Mouse (Mus musculus): ENCODE results near the gene Tmem240.
"Not testable (repeated sequence)": the region's sequence is repeated elsewhere in the genome, so short reads cannot be mapped to it uniquely, and the experiment has no call there.

Tmem240 gene

GRCm38 (mm10) chr4:155735788-155736187, 1.2 kb downstream of the Tmem240 start:
- no peak for DNase-seq

DNA sequence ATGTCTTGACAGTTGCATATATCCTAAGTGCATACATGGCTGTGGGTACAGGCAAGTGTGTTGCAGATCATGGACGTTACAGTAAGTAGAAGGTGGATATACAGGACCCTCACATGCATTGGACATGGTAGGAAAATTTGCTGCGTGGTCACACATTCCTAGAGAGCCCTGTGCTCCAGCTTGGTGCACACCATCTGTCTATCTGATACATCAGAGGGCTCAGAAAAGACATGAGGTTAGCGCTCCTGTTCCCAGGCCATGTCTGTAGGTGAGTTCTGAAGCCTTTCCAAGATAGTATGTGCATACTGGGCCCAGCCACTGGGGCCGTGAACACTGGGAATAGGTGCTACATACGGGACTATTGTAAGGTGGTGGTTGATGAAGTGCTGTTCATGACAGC, 1.8 kb downstream of the Tmem240 start:
- DNase-seq = no peak

DNA sequence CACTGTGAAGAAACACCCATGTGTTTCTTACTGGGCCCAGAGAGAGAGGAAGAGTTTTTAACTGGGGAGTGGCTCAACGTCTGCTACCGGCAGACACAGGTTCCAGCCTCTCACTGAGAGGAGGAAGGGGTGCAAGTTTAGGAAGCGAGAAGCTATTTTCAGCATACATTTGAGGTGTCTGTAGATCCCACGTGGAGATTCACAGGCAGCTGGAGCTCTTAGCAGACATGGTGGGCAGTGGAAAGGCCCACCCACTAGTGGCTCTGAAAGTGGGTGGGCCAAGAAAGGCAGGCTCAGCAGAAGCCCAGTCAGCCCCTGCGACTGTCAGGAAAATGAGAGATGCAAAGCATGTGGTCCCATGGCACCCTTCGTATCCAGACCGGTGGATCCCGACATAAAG, 3.7 kb downstream of the Tmem240 start:
- no peak for DNase-seq

DNA sequence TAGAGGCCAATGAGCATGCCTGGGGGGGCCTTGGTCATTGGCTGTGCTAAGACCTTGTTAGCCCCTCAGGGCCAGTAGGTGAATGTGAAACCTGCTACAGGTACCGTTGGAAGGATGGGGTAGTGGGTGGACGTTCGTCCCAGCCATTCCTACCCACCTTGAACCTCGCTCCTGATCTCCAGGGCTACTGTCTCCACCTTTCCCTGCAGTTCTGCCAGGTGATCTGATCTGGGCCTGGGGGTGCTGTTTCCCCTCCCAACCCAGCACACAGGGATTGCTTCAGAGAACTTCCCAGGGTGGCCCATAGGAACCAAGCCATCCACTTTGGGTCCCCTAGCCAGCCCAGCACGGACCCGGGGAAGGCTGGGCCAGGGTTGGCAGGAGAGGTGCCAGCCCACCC, 4.6 kb downstream of the Tmem240 start:
- DNase-seq = no peak

- no peak for DNase-seq
These were observed 5.4 kb downstream of the Tmem240 start for GRCm38 (mm10) chr4:155739741-155740636.

- not testable (repeated sequence) for DNase-seq
These were observed 6.1 kb downstream of the Tmem240 start for GRCm38 (mm10) chr4:155740681-155741080.

GRCm38 (mm10) chr4:155742684-155743083, 8.1 kb downstream of the Tmem240 start:
- no peak for DNase-seq

DNA sequence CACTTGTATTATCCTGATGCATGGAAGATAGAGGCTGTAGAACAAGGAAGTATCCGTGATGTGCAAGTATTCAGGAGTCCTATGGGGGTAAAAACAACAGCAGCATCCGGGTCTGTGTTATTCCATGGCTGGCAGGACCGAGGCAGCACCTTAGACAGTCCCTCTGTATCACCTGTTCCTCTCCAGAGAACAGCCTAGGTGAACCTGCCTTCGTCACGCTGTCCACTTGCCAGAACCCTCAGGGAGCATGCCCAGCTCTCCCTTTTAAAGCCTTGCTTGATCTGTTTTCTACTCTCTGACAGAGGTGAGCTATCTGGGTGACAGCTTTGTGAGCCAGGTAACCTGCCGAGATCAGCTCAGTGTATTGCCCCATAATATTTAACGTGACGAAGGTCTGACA, 9.9 kb downstream of the Tmem240 start:
- no peak for DNase-seq

DNA sequence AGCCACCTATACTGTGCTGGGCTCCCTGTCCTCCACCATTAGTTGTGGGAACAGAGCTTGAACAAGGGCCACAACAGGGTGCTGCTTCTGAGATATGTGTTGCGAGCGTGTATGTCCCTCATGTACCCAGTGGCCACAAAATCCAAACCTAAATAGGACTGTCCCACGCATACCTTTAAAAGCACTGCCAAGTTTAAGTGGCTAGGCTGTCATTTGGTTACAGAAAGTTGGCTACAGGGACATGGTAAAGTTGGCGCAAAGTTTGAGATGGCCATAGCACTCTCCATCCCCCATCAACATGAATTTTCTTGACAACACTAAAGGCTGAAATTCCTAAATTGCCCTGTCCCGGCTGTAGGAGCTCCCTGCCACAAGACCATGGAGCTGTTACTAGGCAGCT, 10.5 kb downstream of the Tmem240 start:
- no peak for DNase-seq

DNA sequence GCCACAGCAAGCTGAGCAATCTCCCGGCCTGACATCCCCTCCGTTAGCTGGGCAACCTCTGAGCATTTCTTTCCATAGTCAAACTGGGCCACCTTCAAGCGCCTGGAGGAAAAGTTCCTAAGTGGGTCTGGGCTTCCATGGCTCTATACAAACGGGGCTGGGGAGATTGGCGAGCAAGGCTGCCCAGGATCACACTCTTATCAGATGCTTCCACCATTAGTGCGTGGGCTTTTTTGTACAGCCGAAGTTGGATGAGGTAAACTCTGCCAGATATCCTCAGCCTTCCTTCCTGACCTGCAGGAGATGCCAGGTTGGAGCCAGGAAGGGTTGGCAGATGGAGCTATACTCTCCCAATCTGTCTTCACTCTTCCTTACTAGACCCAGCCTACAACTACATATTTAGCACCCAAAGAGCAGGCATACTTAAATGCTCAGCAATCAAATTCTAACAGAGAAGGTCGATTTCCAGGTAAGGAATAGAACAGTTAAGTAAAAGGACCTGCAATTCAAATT, 11.5 kb downstream of the Tmem240 start:
- no peak for DNase-seq

DNA sequence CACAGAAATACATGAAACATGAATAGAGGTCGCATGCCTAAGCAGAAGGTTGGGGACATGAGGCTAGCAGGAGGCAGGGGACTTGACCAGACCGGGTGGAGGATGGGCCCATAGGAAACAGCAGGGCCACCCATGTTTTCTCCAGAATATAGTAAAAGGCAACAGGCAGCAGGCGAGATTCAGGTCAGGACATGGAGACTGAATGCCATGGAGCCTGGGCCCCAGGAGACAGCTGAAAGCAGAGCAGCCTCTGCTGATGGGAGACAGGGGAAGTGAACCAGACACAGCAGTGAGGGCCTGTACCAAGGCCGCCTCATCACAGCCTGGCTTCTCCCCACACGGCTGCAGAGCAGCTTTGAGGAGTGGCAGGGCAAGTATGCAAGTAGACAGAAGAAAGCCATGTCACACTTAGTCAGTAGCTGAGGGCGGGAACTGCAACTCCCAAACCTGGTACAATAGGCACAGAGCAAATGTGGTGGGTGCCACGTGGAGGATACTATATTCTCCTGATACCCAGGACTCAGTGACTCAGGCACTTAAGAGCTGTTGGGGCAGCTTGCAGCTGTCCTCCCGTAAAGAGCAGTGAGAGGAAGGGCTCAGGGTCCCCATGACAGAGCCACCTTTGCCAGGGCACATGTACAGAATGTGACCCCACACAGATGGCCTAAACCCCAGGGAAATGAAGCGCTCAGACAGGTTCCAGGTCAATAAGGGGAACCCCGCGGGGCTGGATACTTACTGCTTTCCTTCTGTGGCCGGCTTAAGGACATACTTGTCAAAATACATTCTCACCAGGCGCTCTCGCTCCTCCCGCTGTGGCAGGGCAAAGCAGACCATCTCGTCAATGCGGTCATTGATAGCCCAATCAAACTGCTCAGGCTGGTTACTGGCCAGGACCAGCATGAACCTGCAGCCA, 12.2 kb downstream of the Tmem240 start:
- DNase-seq = no peak

DNA sequence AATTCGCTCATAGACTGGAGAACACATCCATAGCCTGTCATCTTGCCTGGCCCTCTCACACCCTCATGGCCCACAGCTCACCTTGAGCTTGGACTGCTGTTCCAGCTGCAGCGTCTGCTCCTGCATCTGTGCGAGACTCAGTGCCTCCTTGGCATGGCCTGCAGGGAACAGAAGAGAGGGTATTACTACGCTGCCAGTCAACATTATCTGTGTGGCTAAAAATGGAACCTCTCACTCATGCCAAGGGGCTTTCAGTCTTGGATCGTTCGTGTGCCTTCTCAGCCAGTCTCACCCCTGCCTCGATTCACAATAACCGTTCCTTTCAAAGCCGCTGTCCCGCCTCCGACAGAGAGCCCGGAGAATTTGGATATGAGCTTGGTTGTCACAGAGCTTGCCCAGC, 22.4 kb downstream of the Tmem240 start:
- no peak for DNase-seq

- DNase-seq = peak; percentile 44
These were observed 25.4 kb downstream of the Tmem240 start for GRCm38 (mm10) chr4:155759862-155760612.

DNA sequence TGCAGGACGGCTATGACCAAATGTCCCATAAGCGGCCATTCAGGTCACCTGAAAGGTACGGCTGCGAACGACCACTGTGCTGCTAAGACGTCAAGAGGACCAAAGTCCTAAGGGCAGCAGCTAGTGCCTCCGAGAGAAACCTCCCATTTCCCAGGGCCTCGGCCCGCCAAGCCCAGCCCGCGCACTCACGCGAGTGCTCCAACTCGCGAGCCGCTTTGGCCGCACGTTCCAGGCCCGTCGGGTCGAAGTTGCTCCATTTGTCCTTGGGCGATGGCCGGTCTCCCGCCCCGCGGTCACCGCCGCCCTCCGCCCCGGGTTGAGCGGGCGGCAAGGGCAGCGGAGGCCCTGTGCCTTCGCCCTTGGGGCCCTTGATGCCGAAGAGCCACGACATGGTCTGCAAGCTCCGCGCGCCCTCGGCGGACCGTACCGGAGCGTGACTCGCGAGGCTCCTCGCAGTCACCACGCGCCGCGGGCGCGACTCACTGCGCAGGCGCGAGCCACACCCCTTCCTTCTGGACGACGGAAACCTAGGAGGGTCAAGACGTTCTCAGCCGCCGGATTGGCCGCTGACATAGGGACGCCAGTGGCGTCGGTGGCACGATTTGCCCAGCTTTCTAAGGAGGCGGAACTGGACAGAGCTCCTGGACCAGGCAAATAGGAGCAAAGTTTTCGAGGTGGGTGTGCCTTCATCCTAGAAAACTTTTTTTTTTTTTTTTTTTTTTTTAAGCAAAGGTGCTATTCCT, 26.2 kb downstream of the Tmem240 start, which contains the start of gene Atad3a:
Gene Atad3a (minus strand): TSS at position 481 of the 743 bp plus-strand sequence.
- peak; percentile 97 for DNase-seq

DNA sequence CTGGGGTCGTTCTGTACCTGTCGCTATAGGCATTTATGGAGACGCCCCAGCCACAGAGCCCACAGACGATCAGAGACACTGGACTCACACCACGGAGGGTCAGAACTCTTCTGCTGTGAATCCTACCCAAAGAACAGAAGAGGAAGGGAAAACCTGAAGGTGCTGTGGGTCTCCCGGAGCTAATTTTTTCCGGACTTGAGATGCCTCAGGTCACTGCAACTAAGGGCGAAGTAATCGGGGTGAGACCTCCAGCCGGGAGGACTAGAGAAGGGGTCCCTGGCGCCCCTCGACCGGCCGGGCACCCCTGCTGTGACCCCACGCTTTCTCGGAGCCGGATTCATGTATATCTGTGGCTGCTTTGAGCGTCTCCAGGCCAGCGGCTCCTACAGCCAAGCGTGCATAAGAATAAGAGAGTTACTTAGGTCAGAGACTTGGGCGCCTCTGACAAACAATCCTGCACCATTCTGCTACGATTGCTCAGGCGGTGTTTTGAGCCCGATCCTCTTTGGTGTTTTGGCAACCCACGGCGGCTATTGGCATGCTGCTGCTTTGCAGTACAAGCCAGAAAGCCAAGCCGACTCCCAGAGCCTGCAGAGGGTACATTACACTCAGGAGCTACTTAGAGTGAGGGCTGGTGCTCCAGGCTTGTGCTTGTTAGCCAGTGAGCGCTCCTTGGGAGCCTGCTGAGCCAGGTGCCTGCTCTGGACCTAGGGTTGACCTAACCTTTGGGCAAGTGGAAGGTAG, 26.9 kb downstream of the Tmem240 start:
- DNase-seq = peak; percentile 33

DNA sequence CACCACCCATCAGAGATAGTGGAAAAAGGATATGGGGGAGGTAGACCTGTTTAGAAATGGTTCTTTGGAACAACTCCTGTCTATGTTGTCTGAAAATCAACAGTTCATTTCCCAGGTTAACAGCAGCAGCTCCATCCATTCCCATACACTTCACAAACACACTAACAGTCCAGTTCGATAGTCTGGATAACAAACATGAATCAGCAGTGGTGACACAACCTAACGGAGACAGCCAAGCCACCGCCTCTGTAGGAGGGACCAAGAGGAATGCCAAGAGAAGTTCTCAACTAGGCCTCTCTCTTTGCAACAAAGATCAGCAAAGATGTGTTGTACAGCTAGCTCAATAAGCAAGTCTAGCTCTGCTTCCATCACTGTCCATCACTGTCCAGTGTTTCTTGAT, 27.8 kb downstream of the Tmem240 start:
- DNase-seq = no peak

- no peak for DNase-seq
These were observed 34.9 kb downstream of the Tmem240 start for GRCm38 (mm10) chr4:155769496-155769879.

DNA sequence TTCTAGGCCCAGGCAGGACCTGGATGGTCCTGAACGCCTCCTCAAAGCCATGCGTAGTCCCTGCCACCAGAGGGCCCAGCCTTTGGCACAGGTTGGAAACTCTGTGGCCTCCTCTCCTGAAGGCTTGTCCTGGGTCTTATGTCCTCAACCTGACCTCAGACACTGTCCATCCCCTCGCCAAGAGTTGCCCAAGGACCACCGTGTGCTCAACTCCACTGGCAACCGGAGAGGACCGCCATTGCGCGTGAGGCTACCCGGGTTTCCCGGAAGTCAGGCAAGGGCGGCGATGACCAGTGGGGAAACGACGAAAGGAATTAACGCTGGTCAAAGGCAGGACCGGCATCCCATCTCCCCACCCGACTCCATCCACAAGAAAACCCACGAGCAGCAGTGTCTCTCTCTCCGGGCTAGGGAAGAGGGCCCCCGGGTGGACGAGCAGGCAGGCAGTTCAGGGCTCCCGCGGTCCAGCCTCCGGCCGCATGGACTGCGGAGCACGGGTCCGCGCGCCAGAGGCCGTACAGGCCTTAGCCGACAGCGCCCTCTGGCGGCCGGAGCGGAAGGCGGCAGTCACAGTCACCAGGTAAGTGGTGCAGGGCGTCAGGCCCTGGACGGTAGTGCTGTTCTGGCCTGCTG, 35.4 kb downstream of the Tmem240 start:
- DNase-seq = peak; percentile 96

DNA sequence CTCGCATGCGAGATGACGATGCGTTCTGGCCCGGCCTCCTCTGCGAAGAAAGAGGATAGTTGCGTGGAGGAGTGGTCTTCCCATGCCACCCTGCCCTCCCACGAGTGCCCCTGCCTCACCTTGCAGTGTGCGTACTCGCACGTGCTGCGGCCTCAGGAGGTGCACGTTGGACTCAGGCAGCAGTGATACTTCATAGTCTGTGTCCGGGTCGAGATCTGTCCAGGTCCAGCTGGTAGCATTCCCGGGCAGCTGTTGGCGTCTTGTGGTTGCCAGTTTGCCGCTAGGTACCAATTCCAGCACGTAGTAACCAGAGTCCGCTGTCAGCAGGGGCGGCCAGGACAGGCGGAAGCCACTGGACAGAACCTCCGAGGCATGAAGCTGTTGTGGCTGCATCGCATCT, 36.0 kb downstream of the Tmem240 start:
- no peak for DNase-seq

GRCm38 (mm10) chr4:155771706-155772105, 37.1 kb downstream of the Tmem240 start:
- DNase-seq = peak; percentile 28

DNA sequence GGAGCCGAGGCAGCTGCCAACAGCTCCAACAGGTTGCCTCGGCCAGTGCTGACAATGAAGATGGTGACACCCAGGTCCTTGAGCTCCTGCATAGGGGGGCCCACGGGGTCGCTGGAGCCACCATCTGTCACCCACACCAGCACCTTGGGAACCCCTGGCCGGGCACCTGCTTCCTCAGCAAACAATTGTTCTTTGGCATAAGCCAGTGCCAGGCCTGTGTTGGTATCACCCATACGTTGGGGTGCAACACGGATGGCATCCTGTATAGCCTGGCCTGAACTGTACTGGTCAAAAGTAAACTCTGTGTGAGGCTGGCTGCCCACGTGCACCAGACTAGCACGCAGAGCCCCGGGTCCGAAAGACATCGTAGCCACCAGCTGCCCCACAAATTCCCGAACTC, 38.2 kb downstream of the Tmem240 start:
- no peak for DNase-seq
